Mouse (Mus musculus): Measurements from ENCODE around the gene Slc47a1. TPM values are rescaled to one million over a fixed set of nuclear protein-coding genes. Genes with fewer than 3 reads are reported as not detected.
"Not testable (repeated sequence)": the region's sequence is repeated elsewhere in the genome, so short reads cannot be mapped to it uniquely, and the experiment has no call there.

The Slc47a1 gene
- total RNA-seq, 1 experiment from 2014 or later: 6.8 TPM

DNA sequence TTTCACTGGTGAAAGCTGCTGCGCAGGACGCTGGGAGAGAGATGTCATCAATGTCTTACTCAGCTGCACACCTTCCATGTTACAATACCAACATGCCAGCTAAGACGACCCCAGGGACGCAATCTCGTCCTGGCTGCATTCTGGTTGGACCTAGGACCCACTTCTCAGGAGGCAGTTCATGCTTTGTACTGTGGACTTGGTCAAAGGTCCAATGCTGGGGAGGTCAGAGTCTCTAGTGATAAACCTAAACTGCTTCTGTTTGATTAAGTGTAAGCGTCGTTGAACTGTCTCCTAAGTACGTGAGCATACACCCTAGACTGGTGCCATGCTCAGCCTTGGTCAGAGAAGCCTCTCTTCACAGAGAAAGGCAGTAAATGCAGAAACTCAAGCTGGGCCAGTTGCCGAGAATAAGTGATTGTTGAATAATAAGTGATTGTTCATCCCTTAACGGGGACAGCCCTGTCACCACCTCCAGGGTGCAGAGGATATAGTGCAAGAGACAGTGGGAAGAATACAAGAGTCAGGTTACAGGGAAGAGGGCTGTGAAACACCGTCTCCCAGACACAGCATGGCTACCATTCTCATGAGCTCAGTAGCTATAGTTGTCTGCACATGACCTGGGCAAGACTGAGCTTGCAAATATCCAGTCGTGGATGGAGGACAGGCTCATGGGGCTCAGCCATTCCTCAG, 58.8 kb downstream of the Slc47a1 start:
- DNase-seq: no peak

DNA sequence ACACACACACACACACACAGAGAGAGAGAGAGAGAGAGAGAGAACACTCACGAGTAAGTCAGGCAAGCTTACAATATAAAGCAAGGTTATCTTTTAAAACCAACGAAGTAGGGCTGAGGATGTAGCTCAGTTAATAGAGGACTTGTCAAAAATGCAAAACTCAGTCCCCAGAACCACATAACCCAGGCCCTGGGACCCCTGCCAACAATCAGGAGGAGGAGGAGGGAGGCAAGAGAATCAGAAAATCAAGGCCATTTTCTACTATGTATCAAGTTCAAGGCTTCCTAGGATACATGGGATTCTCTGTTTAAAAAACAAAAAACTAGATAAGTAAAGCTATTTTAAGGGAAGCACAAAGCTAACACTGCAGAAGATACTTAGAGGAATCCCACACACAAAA, 61.3 kb downstream of the Slc47a1 start:
- DNase-seq: peak; percentile 48

DNA sequence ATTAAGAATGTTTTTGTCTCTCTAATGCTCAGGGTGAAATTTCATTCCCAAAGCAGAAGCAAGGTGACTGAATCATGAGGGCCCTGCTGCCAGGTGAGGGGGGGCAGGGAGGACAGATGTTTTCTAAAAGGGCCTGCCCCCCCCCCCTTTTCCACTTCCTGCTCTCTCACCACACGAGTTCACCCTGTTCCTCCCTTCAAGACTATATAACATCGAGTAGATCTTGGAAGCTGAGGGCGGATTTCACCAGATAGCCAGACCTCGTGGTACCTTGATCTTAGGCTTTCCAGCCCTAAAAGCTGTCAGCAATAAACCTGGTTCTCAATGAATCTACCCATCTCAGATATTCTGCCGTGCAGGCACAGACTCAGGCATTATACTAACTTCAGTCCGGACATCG, 67.8 kb downstream of the Slc47a1 start:
- no peak for DNase-seq

DNA sequence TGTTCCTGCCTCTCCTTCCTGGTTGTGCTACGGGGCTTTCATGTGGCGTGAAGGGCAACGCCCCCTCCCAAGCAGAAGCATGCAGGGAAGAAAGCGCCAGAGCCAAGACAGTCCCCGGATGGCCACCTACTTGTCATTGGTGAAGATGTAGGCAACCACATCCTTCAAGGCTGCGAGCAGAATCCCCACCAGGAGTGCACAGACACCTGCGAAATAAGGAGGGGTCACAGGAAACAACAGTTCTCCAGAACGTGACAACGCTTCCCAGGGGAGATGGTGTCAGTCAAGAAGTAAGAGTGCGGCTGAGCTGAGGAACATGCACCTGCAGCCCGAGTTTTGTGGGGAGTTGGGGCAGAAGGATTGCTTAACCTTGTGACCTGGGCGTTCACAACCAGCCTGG, 68.3 kb downstream of the Slc47a1 start:
- no peak for DNase-seq

DNA sequence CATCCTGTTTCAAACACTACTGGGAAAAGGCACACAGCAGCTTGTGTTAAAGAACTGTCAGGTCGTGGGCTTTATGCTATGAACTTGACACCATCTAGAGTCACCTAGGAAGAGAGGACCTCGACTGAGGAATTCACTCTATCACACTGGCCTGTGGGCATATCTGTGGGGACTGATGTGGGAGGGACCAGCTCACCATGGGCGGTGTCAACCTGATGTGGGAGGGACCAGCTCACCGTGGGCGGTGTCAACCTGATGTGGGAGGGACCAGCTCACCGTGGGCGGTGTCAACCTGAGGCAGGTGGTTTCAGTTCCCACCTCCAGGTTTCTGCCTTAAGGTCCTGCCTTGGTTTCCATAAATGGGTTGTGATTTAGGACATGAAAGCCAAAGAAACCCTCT, 70.3 kb downstream of the Slc47a1 start:
- DNase-seq: no peak

DNA sequence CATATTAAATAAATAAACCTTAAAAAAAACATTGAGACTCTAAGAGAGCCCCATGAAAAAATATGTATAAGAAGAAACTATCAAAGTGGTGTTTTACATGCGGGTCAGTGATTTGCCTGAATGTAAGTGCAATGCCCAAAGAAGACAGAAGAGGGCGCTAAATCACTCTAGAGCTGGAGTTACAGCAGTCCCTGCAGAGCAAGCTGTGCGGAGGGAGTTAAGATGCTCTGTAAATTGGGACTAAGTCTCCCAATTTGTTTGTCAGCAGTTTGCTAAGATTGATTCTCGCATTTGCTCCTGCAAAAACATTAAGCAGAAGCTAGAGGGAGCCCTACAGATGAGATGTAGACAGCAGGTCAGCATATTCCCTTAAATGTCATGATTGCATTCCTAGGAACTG, 72.8 kb downstream of the Slc47a1 start:
- DNase-seq: peak; percentile 53

DNA sequence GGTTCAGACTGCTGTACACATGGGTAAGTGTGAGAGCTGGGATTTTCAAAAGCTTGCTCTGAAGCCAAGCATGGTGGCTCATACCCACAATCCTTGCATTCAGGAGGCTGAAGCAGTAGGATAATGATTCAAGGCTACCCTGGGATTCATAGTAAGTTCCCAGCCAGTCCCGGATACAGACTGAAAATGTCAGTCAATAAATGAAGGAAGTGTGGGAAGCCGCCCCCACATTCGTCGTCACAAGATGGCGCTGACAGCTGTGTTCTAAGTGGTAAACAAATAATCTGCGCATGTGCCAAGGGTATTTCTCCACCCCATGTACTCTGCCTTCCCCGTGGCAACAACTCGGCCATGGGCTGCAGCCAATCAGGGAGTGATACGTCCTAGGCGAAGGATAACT, 73.6 kb downstream of the Slc47a1 start:
- not testable (repeated sequence) for DNase-seq

DNA sequence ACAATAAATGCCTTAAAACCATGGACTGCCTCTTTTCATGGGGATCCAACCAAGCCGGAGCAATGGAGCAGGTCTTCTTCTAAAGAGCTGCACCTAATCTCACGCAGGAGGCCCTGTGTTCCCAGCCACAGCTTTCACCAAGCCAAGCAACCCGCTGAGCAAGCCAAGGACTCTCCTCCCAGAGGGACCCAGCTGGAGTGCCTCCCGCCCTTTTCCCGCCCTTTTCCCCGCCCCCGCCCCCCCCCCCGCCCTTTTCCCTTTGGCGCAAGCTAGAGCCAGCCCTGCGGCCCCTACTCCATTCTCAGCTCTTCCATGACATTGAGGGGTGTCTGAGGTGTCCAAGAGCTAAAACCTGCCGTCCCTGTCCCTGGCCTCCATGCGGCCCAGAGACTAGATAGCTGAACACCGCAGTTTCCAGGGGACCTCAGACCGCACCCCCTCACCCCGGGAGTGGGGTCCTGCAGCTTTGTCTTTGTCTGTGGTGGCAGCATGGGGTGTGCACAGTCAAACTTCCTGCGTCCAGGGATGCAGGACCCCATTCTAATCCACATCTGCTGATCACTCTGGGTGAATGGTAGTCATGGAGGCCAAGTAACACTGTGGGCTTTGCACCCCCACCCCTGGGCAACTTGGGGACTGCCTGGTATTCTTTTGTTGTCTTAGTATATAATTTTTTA, 77.3 kb downstream of the Slc47a1 start:
- DNase-seq: peak; percentile 56

DNA sequence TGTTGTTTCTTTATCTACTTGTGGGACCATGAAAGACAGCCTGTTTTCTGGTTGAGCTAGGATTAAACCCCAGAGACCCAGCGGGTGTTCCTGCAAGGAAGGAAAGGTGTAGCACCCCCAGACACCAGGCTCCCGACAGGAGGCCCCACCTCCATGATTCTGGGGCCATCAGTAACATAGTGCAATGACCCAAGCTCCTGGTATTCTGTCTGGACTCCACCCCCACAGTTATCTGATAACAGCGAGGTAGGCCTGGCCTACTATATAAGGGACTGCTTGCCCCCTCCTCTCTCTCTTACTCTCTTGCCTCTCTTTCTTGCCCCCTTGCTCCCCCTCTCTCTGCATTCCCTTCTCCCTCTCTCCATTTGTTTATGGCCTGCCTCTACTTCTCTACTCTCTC, 77.9 kb downstream of the Slc47a1 start:
- no peak for DNase-seq

DNA sequence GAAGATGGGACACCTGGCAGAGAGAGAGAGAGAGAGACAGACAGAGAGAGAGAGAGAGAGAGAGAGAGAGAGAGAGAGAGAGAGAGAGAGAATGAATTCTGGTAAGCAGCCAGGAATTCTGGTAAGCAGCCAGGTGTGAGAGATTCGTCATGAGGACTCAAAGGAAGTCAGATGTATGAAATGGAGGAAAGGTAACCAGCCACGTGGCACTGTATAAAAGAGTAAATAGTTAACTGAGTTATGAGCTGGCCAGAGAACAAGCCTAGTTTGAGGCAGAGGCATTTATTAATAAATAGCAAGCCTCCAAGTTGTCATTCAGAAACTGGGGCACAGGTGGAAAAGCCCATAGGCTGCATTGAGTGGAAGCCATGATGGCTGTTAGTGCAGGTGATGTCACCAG, 80.2 kb downstream of the Slc47a1 start:
- DNase-seq: no peak

DNA sequence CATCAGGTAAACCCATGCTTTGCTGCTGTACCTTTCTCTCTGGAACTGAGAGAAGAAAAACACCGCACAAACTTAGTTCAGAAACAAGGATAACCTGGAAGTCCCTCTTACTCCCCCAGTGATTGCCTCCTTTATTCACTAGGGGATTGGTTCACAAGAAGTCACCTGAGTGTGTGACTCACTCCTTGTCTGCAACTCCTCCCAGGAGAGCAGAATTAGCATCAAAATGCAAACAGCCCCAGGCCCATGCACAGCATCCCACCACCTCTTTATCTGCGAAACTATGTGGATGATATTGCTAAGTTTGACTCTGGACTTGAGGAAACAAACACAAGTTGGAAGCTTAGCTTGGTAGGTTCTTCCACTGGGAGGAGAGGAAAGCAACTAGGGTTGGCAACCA, 80.8 kb downstream of the Slc47a1 start:
- DNase-seq: no peak

DNA sequence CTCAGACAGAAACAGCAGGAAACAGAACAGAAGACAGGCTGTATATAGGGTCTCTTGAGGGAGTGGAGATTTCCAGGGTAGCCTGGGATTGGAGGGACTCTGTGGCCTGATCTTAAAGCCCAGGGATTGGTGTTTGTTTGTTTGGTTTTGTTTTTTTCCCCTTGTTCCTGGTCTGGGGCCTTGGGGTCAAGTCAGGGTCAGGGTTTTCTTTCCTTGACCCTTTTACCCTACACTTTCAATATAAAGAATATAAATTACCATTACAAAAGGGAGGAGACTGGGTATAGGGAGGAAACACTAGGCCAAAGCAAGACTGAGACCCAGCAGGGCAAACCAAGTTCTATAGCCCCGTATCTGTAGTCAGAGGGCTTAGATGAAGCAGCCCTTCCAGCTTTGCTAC, 81.6 kb downstream of the Slc47a1 start:
- no peak for DNase-seq

DNA sequence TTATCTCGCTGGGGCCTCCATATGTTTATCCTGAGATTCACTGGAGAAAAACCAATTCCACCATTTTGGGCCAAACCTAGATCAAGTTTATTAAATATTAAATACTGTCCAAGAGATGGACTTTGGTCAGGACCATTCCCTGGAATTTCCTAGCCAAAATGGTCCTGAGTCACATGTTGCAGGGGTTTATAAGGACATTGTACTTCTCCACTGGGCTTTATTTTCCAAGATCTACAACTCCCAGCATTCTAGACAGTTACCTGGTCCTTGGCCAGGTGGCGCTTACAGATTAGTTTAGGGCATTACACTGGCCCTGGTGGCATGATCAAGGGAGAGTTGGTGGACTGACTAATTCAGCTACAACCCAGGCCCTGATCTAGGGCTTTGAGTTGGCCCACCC, 82.6 kb downstream of the Slc47a1 start:
- no peak for DNase-seq

DNA sequence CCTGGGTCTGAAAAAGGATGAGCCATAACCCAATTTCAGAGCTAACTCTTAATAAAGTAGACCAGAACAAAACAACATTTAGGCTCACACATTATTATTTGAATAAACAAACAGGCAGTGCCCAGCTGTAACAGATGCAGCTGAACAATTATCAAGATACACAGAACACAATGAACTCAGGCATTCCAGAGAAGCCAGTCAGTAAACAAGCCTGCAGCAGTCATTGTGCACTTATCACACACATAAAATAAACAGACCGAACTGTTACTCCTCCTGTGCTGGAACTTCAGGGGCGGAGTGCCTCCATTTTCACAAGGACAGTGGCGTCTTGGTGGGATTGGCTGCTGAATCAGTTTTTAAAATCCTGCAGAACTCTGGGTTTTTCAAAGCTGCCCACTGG, 83.7 kb downstream of the Slc47a1 start:
- no peak for DNase-seq

Other genes with a start within 250 kb of the Slc47a1 start
- gene Usp22, start 203.3 kb downstream of the Slc47a1 start, total RNA-seq (2021): 53.0 and 58.2 TPM in 2 replicates
- gene Aldh3a1, start 170.8 kb downstream of the Slc47a1 start, total RNA-seq (2021): 0.26 TPM in 1 of 2 replicates, not detected in the other
- 53.2 and 58.0 TPM in 2 replicates for gene Aldh3a2, start 110.9 kb downstream of the Slc47a1 start, total RNA-seq (2021)
- gene Slc47a2, start 35.5 kb downstream of the Slc47a1 start, total RNA-seq (2021): not detected in 2 replicates
- gene Rnf112, start 75.8 kb upstream of the Slc47a1 start, total RNA-seq (2021): 1.2 and 2.1 TPM in 2 replicates
- 23.5 and 34.4 TPM in 2 replicates for gene Mfap4, start 107.1 kb upstream of the Slc47a1 start, total RNA-seq (2021)
- gene Mapk7, start 116.1 kb upstream of the Slc47a1 start, total RNA-seq (2021): 16.7 and 20.0 TPM in 2 replicates
- gene B9d1, start 126.8 kb upstream of the Slc47a1 start, total RNA-seq (2021): 15.3 and 16.0 TPM in 2 replicates
- gene Epn2, start 201.3 kb upstream of the Slc47a1 start, total RNA-seq (2021): 35.2 and 38.7 TPM in 2 replicates

Measured in adrenal gland, postnatal 14 days (tissue).